Mouse (Mus musculus): ENCODE measurements around the gene Baiap3.
"Not testable (repeated sequence)": the region's sequence is repeated elsewhere in the genome, so short reads cannot be mapped to it uniquely, and the experiment has no call there.

The Baiap3 gene

DNA sequence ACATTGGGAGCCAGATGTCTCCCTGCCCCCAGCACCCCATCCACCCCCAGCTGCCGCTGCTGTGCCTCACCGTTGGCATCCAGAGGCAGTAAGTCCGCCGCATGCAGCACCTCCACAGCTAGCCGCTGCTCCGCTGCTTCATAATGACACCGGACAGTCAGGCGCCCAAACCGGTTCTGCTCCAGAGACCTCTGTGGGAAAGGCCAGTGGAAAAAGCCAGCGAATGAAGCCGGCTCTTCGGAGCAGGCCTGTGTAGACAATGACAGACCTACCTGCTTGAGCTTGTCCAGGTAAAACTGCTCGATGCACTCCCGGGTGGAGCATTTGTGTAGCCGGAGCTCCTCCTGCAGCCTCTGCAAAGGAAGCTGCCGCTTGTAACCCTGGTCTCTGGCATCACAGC lies 11.9 kb downstream of the Baiap3 start:
- DNase-seq = no peak

- no peak for DNase-seq
These were observed 12.9 kb downstream of the Baiap3 start for GRCm38 (mm10) chr17:25243131-25243780.

- peak; percentile 96 for DNase-seq
These were observed 16.2 kb downstream of the Baiap3 start, which contains the start of the genes Gnptg and Tsr3 for GRCm38 (mm10) chr17:25239695-25240636. TSS of gene Gnptg (minus strand) at chr17:25240124. TSS of gene Tsr3 (plus strand) at chr17:25240170.

DNA sequence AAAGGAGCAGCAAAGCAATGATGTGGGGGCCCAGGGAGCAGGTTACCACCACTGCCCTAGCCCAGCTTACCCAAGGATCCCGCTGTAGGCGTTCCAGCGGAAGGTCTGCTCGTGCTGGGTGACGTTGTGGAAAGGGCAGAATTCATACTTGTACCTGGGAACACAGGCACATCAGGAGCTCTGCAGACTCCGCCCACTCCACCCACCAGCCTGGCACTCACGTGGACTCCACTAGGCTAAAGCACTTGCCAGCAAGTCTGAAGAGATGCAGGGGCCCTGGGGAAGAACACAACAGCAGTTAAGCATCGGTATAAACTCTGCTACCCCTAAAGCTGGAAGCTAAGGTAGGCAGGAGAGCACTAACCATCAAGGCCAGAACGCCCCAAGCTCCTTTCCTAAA lies 20.5 kb downstream of the Baiap3 start:
- DNase-seq = no peak

GRCm38 (mm10) chr17:25231621-25232020 lies 24.5 kb downstream of the Baiap3 start:
- not testable (repeated sequence) for DNase-seq

DNA sequence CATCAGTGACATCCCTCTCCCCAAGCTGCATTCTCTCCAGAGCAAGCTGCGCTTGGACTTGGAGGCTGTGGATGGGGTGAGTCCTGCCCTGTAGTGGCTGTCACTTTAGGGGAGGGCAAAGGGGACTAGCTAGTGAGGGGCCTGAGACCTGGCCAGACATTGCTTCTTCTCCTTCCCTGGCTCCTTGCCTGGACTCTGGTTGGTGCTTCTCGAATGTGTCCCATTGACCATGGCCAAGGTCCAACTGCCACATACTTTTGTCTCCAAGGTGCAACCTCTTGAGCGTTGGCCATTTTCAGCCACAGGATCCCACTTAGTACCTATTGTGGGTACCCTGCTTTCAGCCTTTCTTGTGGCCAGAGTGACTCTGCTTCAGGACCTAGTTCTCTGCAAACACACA lies 25.5 kb downstream of the Baiap3 start:
- no peak for DNase-seq

DNA sequence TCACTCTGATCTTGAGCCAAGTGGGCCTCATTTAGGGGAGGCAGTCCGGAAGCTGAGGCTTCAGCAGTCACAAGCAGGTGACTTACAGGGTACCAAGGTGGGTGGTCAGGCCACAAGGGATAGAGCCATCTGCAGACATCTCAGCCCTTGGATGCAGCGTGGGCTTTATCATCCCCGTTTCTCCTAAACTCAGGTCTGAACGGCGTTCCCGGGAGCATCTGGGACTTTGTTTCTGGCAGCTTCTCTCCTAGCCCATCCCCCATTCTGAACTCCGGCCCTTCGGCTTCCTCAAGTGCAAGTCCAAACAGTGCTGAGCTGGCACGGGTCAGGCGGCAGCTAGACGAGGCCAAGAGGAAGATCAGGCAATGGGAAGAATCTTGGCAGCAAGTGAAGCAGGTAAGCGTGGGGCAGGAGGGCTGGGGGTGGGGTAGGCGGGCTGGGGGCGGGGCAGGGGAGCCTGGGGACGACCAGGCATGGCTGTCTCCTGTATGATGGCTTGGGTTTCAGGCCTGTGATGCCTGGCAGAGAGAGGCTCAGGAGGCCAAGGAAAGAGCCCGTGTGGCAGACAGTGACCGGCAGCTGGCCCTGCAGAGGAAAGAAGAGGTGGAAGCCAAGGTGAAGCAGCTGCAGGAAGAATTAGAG lies 26.0 kb downstream of the Baiap3 start:
- DNase-seq = not testable (repeated sequence)

DNA sequence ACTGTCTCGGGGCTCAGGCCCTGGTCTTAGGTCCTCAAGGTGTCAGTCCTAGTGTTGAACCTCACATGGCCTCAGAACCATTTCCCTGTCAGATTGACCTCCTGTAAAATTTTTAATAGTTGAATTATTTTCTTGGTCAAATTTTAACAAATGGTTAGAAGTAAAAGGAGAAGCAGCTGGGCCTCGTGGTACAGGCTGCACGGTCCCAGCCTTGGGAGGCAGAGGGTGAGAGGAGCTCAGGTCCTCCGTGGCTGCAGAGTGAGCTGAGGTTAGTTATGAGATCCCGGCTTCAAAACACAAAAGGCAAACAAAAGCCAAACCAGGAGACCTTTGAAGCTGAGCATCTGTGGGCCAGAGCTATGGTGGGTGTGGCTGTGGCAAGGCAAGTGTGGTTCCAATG lies 28.2 kb downstream of the Baiap3 start:
- no peak for DNase-seq

DNA sequence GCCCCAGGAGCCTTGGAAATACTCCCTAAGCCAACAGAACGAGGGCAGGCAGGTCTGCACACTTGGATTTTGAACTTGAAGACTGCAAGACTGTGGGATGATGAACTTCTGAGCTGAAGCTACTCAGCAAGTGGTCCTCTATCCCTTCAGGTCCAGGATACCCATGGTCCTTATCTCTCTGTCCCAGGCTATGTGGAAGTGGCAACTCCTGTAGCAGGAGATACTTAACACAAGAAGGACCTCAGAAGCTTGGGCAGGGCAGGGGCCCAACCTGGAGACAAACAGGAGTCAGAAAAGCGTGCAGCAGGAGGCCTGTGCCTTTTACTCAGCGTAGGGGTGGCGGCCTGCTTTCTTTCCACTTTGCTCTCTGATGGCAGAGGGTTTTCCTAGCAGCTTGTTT lies 30.5 kb downstream of the Baiap3 start:
- no peak for DNase-seq

DNA sequence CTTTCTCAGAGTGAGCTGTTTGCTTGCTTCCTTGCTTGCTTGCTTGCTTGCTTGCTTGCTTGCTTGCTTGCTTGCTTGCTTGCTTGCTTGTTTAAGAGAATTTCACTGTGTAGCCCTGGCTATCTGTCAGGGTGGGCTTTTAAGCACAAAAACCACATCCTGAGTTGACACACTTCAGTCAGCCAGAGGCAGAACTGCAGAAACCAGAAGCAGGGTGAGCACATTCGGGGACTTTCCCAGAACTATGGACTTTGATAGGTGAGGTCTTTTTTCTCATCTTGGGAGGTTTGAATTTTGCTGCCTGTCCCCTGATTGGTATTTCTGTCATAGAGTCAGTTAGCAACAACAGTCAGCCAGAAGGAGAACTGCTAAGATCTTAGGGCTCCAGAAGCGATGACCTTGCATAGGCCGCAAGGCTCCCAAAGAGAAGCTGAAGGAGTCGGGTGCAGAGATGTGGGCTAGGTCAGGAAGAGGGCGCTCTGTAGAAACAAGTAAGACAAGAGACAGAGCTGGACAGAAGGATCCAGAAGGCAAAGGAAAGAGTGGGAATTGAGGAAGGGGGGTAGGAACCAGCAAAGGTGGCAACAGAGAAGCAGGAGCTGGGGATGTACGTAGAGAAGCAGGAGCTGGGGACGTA lies 31.5 kb downstream of the Baiap3 start:
- no peak for DNase-seq

- no peak for DNase-seq
These were observed 33.1 kb downstream of the Baiap3 start for GRCm38 (mm10) chr17:25222951-25223601.

DNA sequence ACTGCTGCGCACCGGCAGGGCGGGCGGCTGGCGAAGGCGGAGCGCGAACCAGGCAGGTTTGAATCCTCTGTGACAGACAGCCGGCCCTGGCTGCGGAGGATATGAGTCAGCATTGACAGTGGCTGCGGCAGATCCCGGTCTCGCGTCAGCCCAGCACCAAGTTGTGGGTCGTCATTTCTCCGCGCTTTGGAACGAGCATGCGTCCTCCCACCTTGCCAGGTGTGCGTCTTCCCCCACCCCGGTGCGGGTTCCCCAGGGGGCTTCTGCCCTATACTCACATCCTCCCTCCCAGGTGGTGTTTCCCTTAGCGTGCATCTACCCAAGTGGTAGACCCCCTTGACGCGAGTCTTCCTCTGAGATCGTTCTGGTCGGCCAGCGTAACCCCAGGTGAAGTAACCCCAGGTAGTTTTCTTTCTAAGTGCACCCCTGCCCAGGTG lies 33.6 kb downstream of the Baiap3 start:
- peak; percentile 9 for DNase-seq

- peak; percentile 74 for DNase-seq
These were observed 34.2 kb downstream of the Baiap3 start for GRCm38 (mm10) chr17:25221821-25222503.

GRCm38 (mm10) chr17:25220746-25221145 lies 35.4 kb downstream of the Baiap3 start:
- DNase-seq = no peak

DNA sequence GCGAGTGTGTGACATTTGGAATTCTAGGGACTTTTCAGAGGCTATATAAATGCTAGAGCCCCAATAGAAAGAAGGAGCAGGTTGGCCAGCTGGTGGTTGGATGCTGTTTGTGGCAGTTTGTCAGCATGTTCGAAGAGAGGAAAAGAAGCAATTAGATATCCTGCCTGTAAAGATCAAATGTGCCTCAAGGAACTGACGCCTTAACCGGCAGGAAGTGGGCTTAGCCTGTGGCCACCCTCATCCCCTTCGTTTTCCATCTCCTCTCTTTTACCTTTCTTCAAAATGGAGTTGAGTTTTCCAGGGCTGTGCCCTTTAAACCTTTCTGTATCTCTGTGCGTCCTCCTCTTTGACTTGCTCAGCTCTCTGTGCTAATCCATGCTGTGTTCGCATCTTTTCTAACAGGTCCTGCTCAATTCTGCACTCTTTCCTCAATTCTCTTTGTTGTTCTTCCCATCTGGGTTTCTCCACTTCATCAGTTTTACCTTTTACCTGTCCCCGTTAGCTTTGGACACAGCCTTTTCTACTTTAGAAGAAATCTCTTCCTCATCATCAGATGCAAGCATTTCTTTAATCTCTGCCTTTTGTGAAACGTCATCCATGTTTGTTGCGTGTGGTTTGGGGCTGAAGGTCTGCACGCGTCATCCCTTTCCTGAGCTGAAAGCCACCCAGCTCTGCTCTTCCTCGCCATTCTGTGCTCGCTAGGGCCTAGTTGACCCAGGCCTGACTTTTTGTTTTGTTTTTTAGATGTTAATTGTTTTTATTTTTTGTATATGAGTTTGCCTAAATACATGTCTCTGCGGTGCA lies 36.5 kb downstream of the Baiap3 start:
- DNase-seq = no peak

- DNase-seq = no peak
These were observed 37.2 kb downstream of the Baiap3 start for GRCm38 (mm10) chr17:25218967-25219366.

GRCm38 (mm10) chr17:25215431-25215830 lies 40.7 kb downstream of the Baiap3 start:
- DNase-seq = no peak

GRCm38 (mm10) chr17:25211705-25212104 lies 44.5 kb downstream of the Baiap3 start:
- DNase-seq = no peak

DNA sequence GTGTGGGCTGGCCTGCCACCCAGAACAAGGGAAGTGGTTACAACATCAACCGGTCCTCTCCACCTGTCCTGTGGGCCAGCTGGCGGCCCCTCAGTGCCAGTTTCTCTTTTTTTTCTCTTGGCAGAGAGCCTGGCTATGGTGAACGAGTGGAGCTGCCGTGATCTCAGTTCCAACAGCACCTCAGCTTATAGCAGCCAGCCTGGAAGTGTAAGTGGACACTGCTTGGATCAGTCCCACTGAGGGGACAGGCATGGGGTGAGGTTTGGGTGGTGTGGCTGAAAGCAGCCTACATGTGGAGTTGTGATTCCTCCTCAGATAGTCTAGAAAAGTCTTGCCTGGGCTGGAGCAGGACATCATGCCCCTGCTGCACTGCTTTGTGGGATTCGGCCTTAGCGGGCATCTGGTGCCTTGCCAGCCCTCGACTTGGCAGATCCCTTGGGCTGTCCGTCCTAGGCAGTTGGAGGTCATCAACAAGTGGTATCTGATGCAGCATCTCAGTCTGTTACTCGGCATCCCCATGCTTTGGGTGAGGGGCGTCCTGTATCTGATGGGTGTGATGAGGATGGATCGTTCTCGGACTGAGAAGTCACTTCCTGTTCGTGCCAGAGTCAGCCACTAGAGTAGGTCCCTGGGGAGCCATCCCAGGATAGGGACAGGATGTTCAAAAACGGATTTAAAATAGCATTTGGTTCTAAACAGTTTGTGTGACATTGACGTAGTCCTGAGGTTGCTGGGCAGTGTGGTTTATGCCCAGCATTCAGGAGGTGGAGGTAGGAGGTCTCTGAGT lies 45.3 kb downstream of the Baiap3 start:
- DNase-seq = no peak

DNA sequence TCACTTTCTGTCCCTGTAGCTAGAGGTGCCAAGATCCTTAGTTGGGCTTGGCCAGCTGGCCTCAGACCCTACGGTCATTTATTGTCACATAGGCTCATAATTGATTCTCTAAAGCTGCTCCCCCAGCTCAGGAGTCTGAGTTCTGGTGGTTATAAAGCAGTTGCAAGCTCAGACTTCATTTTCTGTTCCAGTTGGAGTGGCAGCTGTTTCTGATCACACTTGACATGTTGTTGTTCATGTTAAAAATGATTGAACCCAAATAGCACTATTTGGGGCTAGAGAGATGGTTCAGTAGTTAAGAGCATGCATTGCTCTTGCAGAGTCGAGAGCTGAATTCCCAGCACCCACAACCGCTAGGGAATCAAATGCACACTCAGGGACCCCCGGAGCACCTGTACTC lies 46.2 kb downstream of the Baiap3 start:
- no peak for DNase-seq

Measured in embryo, embryonic 11 days (tissue).